Mouse (Mus musculus): ENCODE results near the gene Agtrap.
"Not testable (repeated sequence)": the region's sequence is repeated elsewhere in the genome, so short reads cannot be mapped to it uniquely, and the experiment has no call there.

The Agtrap gene

DNA sequence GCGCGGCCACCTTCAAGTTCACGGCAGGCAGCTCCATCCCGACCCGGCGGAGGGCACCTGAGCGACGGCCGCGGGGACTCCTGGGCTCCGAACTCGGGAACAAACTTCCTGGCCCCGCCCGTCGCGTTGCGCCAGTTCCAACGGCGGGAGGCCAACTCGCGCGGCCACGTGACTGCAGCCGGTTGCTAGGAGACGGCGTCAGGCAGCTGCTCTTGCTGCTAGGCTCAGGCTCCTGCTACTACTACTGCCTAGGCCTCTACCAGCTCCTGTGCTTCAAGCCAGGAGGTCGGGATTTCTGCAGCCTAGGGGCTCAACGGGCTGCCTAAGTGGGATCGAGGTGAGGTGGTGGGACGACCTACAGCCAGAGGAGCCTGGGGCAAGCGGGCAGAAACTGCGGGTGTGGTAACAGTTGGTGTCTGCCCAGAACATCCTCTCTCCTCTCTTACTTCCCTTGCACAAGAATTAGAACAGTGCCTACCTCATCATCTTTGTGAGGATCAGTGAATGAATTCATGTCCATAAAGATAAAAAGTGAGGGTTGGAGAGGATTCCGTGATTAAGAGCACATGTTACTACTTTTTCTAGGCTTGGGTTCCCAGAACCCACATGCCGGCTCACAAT is at the start of gene Agtrap:
Gene Agtrap, minus strand, starts transcription at position 125 of the 621 bp plus-strand sequence.
- DNase-seq (ENCODE audit: low read depth in 2 of 2, low spot score in 2 of 2): peak; percentile 82 to 85

DNA sequence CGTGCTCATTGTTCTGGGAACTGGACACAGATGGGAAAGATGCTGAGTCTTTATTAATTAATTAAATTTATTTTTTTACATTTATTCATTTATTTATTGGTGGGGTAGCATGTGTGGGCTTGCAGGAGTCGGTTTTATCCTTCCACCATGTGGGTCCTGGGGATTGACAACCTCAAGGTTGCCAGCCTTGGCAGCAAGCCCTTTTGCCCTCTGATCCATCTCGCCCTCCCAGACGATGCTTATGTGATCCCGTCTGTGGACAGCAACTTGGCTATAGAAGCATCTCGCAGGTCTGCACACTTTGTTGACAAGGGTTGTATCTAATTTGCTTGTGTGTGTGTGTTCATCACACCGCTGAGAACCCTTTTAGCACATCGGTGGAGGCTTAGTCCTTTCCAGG is 49.7 kb upstream of the Agtrap start:
- DNase-seq (ENCODE audit: low read depth in 2 of 2, low spot score in 2 of 2): no peak

DNA sequence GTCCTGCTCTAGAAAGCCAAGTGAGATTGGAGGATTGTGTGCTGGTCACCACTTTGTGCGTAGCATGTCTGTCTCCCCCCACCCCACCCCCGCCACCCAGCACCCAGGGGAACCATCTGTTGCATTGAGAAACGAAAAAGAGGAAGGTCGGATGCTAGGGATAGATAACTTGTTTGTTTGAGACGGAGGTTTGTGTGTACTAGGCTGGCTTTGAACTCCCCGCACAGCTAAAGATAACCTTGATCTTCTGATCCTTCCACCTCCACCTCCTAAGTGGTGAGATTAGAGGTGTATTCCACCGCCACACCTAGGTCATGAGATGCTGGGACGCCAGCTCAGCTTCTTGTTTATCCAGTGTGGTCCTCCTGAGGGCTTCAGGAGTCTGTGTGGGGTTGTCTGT is 47.2 kb upstream of the Agtrap start:
- no peak for DNase-seq (ENCODE audit: low read depth in 2 of 2, low spot score in 2 of 2)

DNA sequence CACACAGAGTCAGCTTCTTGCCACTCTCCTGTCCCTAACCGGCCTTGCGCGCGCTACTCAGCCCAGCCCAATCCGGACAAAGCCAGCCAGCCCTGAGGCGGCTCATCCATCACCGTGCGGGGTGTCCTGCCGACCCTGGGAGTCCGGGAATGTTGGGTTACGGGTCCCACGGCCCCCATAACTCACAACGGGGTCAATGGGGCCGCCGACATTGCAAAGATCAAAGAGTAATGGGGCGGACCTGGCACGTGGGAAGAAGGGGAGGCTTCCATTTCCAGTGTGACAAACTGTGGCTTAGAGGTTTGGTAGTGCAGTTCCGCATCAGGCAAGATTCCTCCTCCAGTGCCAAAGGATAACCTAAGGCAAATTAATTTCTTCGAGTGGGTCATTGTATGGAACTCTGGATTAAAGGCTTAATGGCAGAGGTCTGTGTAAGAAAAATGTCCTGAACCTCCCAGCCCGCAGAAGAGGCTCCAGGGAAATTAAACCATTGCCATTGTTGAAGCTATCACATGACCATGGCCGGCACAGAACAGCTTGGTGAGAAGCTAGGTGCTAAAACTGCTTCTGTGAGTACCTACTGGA is 43.8 kb upstream of the Agtrap start:
- DNase-seq (ENCODE audit: low read depth in 2 of 2, low spot score in 2 of 2): no peak

DNA sequence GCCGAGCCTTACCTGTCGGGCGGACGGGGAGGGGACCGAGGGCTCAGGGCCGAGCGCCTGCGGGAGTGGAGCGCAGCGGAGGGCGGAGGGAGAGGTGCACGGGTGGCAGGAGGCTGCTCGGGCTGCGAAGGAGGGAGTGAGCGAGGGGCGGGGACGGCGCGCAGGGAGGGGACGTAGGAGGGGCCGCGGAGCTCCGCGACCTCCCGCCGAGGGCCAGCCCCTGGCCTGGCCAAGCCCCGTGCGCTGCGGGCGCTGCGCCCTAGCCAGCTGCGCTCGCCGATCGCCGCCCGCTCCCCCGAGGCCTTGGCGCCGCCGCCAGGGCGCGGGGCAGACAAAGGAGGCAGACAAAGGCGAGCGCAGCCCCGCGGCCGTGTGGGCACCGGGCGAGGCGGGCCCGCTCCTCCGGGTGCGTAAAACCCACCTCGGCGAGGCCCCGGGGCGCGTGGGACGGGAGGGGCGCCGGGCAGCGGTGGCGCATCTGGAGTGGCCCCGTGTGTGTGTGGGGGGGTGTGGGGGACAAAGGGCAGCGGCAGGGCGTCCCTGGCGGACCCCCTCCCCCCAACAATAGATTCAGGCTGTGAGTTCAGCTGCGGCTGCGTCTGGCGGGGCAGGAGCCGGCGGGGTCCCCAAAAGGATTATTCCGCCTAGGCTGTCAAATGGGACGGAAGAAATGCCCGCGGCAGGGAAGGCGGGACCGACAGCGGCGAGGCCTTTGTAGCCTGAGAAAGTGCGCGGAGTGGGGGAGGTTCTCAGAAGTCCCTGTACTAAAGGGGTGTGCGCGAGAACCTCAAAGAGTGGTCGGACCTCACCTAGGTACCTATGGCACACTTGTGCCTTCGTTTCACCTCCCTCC is 43.0 kb upstream of the Agtrap start, which contains the start of gene Draxin:
Gene Draxin, minus strand, starts transcription at position 138 of the 853 bp plus-strand sequence.
- DNase-seq (ENCODE audit: low read depth in 2 of 2, low spot score in 2 of 2): no peak

DNA sequence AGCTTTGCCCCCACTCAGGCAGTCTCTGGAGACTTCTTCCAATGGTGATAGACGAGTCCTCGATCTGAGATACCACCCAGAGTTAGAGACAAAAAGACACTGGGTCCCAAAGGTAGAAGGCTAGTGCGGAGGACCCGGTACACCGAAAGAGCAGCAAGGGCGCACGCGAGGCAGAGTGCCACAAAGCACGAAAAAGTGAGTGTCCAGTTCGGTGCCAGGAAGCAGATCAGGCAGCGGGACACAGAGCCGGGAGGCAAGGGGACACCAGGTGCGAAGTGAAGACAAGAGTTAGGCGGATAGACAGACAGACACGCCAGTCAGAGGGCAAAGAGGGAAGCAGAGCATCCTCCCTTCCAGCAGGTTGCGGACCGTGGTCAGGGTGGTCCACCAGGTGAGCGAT is 42.3 kb upstream of the Agtrap start, which contains the start of gene Mad2l2:
Gene Mad2l2, plus strand, starts transcription at position 252 of the 400 bp plus-strand sequence.
- no peak for DNase-seq (ENCODE audit: low read depth in 2 of 2, low spot score in 2 of 2)

DNA sequence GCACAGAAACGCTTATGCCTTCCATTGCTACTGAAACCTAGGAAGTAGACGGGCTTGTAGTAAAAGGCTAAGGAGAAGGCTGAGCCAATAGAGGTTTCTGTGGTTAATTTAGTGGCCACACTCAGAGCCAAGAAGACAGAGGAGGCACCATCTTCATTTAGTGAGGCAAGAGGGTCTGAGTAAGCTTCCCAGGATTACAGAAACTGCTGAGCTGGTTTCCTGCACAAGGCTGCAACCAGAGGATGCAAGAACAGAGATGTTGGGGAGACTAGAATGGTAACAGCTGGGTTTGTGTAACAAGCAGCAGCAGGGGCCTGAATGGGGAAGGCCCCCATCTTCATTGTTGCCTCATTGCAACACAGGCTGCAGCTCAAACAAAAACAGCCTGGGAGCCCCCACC is 40.8 kb upstream of the Agtrap start:
- DNase-seq (ENCODE audit: low read depth in 2 of 2, low spot score in 2 of 2): no peak

DNA sequence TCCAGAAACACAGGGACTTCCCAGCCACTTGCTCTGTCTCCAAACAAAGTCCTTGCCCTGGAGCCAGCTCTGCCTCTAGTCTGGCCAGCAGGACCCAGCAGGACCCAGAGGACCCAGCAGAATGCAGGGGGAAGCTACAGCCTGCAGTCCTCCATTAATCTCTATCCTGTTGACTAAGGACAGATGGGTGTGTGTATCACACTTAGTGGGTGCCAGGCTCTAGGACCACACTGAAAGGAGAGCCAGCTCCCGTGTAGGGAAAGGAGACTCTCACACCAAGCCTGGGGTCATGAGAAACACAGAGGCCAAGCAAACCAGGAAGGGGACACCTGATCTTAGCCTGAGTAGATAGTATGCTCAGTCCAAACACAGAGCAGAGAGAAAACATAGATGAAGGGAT is 40.4 kb upstream of the Agtrap start:
- DNase-seq (ENCODE audit: low read depth in 2 of 2, low spot score in 2 of 2): no peak

DNA sequence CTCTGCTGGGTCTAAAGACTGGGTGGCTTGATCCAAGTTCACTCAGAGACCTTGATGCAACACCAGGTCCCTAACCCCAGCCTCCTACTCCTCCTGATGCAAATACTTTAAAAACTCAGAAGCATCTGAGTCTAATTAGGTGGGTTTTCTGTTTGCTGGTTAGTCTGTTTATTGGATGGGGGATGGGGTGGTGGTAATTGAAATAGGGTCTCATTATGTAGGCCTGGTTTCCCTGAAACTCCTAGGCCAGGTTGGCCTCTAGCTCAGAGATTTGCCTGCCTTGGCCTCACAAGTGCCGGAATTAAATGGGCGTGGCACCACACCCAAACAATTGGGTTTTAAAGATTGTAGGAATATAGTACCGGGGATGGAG is 34.8 kb upstream of the Agtrap start:
- DNase-seq (ENCODE audit: low read depth in 2 of 2, low spot score in 2 of 2): no peak

DNA sequence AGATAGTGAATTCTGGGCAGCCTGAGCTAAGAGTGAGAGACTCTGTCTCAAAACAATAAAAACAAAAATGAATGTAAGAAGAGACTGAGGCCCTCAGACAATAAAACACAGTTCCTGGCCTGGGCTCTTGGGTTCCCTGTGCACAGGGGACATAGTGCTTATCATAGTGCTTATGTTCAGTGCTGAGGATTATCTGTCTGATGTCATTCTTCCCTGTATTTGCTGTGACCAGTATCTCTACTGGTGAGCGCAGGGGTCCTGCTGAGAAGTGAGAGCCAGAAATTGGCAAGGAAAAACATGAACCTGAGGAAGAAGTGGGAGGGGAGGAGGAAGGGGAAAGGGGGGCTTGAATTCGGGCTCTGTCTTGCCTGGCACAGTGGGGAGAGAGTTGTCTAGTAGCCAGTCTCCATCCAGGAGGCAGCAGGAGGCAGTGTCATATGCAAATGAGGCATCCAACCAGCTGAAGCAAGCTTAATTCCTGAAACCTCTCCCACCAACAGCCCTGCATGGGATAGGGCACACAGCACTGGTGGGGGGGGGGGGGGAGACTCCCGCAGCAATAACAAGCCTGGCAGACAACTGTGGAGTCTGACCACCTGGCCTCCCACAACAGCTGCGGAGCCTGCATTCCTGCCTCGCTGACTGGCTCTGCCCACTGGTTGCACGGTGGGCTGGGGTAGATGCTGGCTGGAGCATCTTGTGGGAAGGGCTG is 34.3 kb upstream of the Agtrap start:
- no peak for DNase-seq (ENCODE audit: low read depth in 2 of 2, low spot score in 2 of 2)

DNA sequence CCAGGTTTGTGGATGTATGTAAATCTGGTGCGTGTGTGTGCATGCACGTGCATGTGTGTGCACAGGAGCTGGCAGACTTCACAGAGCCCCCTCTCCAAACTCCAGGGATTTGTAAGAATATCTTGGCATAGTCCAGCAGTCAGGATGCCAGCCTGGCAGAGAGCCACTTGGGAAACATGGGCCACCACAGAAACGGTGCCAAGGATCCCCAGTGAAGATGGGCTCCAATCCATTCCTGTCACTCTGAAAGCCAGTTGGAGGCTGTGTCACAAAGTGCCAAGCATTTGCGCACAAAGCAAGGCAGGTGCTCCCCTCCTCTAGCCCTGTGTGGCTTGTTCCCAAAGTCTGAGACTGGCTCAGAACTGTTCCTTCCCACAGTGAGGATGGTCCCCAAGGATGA is 33.5 kb upstream of the Agtrap start:
- no peak for DNase-seq (ENCODE audit: low read depth in 2 of 2, low spot score in 2 of 2)

DNA sequence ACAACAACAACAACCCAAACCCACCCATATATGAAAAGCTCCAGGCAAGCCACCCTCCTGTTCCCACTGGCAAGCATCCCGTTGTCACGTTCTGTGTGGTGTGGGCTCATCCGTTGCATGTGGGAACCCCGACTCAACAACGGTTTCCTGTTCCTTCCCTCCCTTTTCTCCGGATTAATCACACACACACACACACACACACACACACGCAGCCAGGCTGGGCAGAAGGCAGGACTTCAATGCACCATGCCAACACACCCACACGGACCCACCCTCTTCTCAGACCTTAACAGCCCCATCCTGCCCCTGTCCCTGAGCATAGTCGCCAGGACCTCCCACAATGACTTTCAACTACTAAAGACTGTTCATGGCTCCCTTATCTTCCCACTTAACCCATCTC is 32.7 kb upstream of the Agtrap start:
- no peak for DNase-seq (ENCODE audit: low read depth in 2 of 2, low spot score in 2 of 2)

DNA sequence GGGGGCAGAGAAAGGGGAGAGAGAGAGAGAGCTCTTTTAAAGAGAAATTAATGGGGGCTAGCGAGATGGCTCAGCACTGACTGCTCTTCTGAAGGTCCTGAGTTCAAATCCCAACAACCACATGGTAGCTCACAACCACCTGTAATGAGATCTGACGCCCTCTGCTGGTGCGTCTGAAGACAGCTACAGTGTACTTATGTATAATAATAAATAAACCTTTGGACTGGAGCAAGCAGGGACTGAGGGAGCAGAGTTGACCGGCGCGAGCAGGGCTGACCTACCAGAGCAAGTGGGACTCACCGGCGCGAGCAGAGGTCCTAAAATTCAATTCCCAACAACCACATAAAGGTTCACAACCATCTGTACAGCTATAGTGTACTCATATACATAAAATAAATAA is 31.7 kb upstream of the Agtrap start:
- not testable (repeated sequence) for DNase-seq (ENCODE audit: low read depth in 2 of 2, low spot score in 2 of 2)

DNA sequence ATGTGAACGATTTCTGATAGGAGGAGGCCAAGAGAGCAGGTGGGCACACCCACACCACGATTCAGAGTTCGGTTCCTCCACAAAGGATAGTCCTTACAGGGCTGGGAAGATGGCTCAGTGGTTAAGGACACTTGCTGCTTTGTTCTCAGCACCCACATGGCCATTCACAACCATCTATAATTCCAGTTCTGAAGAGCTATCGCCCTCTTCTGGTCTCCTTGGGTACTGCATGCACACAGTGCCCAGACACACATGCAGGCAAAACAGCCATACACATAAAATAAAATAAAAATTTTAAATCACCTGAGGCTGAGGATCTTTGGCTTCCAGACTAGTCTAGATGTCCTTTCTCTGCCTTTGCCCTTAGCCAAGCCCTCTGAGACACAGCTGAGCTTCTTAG is 29.6 kb upstream of the Agtrap start:
- no peak for DNase-seq (ENCODE audit: low read depth in 2 of 2, low spot score in 2 of 2)

DNA sequence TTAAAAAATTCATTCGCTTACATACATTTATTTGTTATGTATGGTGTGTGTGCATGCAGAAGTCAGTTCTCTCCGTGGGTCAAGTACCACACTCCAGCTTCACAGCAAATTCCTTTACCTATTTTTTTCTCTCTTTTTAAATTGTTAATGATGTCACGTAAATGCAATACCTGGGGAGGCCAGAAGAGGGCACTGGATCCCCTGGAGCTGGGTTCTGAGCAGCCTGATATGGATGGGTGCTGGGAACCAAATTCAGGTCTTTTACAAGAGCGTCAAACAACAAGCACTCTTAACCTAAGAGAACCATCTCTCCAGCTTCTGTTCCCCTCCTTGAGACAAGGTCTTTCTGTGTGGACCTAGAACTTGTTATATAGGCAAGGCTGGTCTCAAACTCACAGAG is 28.8 kb upstream of the Agtrap start:
- DNase-seq (ENCODE audit: low read depth in 2 of 2, low spot score in 2 of 2): no peak

DNA sequence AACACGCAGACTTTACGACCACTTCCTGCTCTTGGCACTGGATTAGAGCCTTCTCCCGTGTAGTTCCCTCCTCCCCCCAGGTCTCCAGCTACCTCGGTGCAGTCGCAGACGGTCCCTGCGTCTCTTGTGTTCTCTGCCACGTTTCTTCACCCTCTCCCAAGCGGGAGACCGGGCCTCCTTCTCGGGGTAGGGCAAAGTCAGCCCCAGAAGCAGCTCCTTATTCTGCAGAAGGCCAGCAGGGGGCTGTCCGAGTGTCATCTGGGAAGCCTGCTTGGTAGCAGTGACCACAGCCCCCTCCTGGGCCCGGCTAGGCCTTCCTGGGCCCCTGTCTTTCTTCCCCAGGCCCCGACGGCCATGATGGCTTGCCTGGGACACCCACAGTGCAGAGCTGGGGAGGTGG is 27.6 kb upstream of the Agtrap start:
- DNase-seq (ENCODE audit: low read depth in 2 of 2, low spot score in 2 of 2): no peak

DNA sequence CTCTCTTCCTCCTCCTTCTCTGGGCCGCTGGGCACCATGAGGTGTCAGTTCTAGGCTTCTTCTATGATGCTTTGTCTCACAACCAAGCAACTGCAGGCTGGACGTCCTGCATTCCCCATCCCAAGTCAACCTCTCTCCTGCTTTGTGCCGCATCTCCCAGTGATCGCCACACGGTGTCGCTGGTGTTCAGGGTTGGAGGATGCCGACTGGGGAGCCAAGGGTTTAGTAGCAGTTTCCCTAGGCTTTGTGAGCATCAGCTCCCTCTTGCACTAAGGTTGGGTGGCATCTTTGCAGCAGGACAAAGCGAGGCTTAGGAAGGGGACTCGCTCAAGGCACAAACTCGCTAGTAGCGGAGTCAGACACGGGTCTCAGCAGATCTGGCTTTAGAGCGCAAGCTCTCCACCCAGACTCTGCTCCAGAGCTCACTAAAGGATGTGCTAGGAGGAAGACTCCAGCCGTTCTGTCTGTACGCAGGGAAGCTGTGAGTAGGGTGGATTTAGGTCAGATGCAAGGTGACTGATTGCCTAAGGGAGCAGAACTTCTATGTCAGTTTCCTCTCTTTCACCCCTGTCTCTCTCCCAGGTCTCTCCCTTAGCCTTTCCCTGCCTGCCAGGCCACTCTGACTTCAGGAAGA is 27.0 kb upstream of the Agtrap start:
- peak; percentile 69 to 82 for DNase-seq (ENCODE audit: low read depth in 2 of 2, low spot score in 2 of 2)

DNA sequence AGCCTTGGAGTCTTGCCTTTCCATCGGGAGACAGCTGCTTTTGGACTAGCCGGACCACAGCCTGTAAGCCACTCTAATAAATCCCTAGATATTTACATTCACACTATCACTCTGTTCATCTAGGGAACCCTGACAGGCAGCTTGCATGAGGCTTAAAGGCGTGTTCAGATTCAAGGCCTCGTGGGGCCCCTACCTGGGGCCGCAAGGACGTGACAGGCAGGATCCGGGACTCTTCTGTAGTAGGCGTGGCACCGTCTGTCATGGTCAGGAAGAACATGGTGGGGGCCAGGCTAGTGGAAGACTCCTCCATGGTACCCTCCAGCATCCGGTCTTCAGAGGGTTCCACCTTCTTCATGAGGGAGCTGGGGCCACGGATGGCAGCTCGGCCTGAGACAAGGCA is 24.7 kb upstream of the Agtrap start:
- no peak for DNase-seq (ENCODE audit: low read depth in 2 of 2, low spot score in 2 of 2)

DNA sequence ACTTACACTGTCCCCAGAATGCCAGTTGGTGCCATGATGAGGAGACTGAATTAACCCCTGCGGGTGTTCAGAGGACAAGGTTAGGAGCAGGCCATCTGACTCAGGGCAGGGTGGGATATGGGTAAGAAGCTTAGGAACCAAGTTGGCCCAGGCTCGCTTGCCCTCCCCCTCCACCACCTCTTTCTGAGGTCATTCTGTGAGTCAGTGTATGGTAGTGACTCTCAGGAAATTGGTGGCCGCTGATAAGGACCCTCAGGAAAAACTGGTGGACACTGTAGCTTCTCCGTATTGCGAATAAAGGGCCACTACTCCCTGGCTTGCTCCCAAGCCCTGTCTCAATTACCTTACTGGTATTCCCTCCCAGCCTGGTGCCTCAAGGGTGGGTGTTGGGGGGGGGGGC is 21.4 kb upstream of the Agtrap start:
- no peak for DNase-seq (ENCODE audit: low read depth in 2 of 2, low spot score in 2 of 2)

DNA sequence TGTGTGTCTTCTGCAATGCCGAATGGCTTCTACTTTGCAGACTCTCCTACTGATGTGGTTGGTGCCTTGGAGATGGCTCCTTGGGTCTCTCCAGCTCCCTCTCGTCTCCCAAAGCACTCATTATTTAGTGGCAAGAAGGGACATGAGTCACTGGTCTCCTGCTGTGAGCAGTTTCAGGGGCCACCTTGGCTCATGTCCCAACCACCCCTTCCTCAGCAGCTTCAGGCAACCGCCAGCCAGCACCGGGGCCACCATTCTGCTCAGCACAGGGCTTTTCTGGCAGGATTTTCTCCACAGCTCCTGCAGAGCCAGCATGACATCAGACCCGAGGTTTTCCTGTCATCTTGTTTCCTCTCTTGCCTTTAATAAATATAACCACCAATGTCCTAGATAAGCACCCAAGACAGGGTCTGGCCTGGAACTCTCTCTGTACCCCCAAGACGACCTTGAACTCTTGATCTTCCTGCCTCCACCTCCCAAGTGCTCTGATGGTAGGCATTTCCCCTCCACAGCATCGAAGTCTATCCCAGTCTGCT is 20.8 kb upstream of the Agtrap start:
- no peak for DNase-seq (ENCODE audit: low read depth in 2 of 2, low spot score in 2 of 2)

Measured in CD8-positive naive resting alpha-beta T cell, adult 2 months (primary cell).